Mouse (Mus musculus) heart, embryonic 10.5 days (tissue): Measurements from ENCODE around the gene Psmg4. TPM values are rescaled to one million over a fixed set of nuclear protein-coding genes. Genes with fewer than 3 reads are reported as not detected.

ENCODE experiments used
- DNase-seq: peaks from one replicate; pipeline ENCODE4 v3.0.0-alpha.2; 2017; ENCODE audit warnings: low spot score
- H3K27ac ChIP-seq: fragments of 300-500 bp; sonication (generic); 2 replicates; pipeline ENCODE4 v1.5.1; 2016; ENCODE audit warnings: mild to moderate bottlenecking
- H3K27me3 ChIP-seq: fragments of 300-500 bp; sonication (generic); 2 replicates; pipeline ENCODE4 v1.6.1; 2016; ENCODE audit warnings: mild to moderate bottlenecking; ENCODE audit not compliant: poor library complexity, insufficient read depth, severe bottlenecking
- H3K36me3 ChIP-seq: fragments of 300-500 bp; sonication (generic); 2 replicates; pipeline ENCODE4 v1.6.1; 2016; ENCODE audit warnings: mild to moderate bottlenecking, moderate library complexity
- H3K4me1 ChIP-seq: fragments of 300-500 bp; sonication (generic); 2 replicates; pipeline ENCODE4 v1.6.1; 2016; ENCODE audit warnings: mild to moderate bottlenecking
- H3K4me3 ChIP-seq: fragments of 300-500 bp; sonication (generic); 2 replicates; pipeline ENCODE4 v1.5.1; 2016; ENCODE audit warnings: mild to moderate bottlenecking, moderate library complexity
- H3K9me3 ChIP-seq: fragments of 300-500 bp; sonication (generic); 2 replicates; pipeline ENCODE4 v1.6.1; 2016; ENCODE audit warnings: mild to moderate bottlenecking, moderate library complexity
- WGBS: fragments of 180-500 bp; shearing (Covaris S2); methylation state at CpG from one replicate; pipeline ENCODE4 v1.1.7; 2016; 5-methylcytosine and 5-hydroxymethylcytosine counted together
- polyA plus RNA-seq: library from polyadenylated mRNA; unstranded; fragments of >200 nt; fragmentation: Nextera tagmentation; extraction: Ambion mirVana; gene quantifications from 2 replicates; pipeline ENCODE4 v1.2.1, GENCODE M21; 2016

Gene Psmg4
- polyA plus RNA-seq, 1 experiment from 2014 or later = 70.3 TPM

DNA sequence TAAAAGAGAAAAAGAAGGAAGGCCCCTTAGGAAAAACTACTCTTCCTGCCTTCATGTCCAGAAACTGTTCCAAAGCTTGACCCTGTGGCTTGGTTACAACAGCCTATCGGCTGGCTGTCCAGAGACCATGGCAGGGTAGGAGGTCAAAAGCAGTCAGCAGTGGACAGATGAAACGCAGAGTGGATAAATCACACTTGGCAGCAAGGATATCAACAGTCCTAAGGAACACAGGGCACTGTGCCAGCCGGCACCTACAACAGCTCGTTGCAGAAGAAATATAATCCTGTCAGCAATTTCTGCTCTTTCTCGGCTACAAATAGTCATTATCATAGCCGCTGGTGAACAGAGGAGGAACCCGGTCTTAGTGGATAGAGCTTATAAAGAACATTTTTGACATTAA is 60.2 kb downstream of the Psmg4 start:
- Histone ChIP-seq H3K4me3 (no peak overlapping the region), H3K9me3 (no peaks in the 10 kb centered on the region), H3K27ac (no peak overlapping the region), H3K27me3 (no peaks in the 10 kb centered on the region), H3K4me1 (peaks cover 14% of the 10 kb centered on the region), H3K36me3 (0 out of 2 replicates have a peak, but pooled peaks cover 10% of the 10 kb centered on the region)
- 58% methylated on average over 7 of the region's 7 CpGs for WGBS
- DNase-seq = no peak

DNA sequence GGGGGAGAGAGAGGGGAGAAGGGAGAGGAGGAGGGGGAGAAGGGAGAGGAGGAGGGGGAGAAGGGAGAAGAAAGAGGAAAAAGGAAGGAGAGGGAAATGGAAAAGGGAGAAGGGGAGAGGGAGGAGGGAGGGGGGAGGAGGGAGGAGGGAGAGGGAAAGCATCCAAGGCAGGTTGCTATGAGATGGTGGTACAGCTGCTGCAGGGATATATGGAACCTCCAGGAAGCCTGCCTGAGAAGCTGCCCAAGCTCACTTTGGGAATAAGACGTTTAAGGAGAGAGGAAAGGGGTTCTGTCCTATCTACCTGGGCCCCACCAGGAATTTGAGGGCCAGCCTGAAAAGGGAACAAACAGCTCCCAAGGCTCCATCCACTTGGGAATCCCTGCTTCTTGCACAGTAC is 64.2 kb downstream of the Psmg4 start:
- Histone ChIP-seq H3K4me3 (no peak overlapping the region), H3K4me1 (peaks cover 20% of the 10 kb centered on the region), H3K36me3 (0 out of 2 replicates have a peak, but pooled peaks cover 1% of the 10 kb centered on the region), H3K9me3 (no peaks in the 10 kb centered on the region), H3K27ac (no peak overlapping the region), H3K27me3 (no peaks in the 10 kb centered on the region)
- no peak for DNase-seq
- 8% methylated on average over 1 of the region's 1 CpGs for WGBS

Other genes starting within 250 kb of the Psmg4 start
- gene Nqo2, start 198.3 kb upstream of the Psmg4 start, polyA plus RNA-seq = 30.3 and 31.4 TPM in 2 replicates
- 8.3 and 13.4 TPM in 2 replicates for gene Ripk1, start 160.6 kb upstream of the Psmg4 start, polyA plus RNA-seq
- 38.1 and 42.1 TPM in 2 replicates for gene Serpinb6a, start 160.2 kb upstream of the Psmg4 start, polyA plus RNA-seq
- gene Bphl, start 125.4 kb upstream of the Psmg4 start, polyA plus RNA-seq = 41.5 and 45.1 TPM in 2 replicates
- gene Tubb2a, start 85.0 kb upstream of the Psmg4 start, polyA plus RNA-seq = 99.4 and 115 TPM in 2 replicates
- gene Tubb2b, start 32.5 kb upstream of the Psmg4 start, polyA plus RNA-seq = 18.8 and 30.7 TPM in 2 replicates
- 5.1 TPM in 2 replicates for gene Slc22a23, start 182.2 kb downstream of the Psmg4 start, polyA plus RNA-seq